Mouse (Mus musculus) neural tube, embryonic 13.5 days (tissue): ENCODE measurements around the gene Cyp2t4. TPM values are rescaled to one million over a fixed set of nuclear protein-coding genes. Genes with fewer than 3 reads are reported as not detected.

ENCODE experiments used
- ATAC-seq: fragments of 200-750 bp; cut with Nextera tagmentation; 2 replicates; pipeline ENCODE4 v1.8.0; 2017; ENCODE audit warnings: low read depth, mild to moderate bottlenecking, moderate TSS enrichment, moderate library complexity
- H3K27ac ChIP-seq: fragments of 300-500 bp; sonication (generic); replicated peaks from 2 replicates; pipeline ENCODE4 v1.5.1; 2015; ENCODE audit warnings: moderate library complexity, mild to moderate bottlenecking, inconsistent platforms
- H3K27me3 ChIP-seq: fragments of 300-500 bp; sonication (generic); 2 replicates; pipeline ENCODE4 v1.6.1; 2015; ENCODE audit warnings: mild to moderate bottlenecking, inconsistent platforms
- H3K36me3 ChIP-seq: fragments of 300-500 bp; sonication (generic); 2 replicates; pipeline ENCODE4 v1.6.1; 2015; ENCODE audit warnings: mild to moderate bottlenecking, inconsistent platforms
- H3K4me1 ChIP-seq: fragments of 300-500 bp; sonication (generic); replicated peaks from 2 replicates; pipeline ENCODE4 v1.6.1; 2015; ENCODE audit warnings: inconsistent platforms
- H3K4me2 ChIP-seq: fragments of 300-500 bp; sonication (generic); 2 replicates; pipeline ENCODE4 v1.6.1; 2015; ENCODE audit warnings: inconsistent platforms, mild to moderate bottlenecking, moderate library complexity
- H3K4me3 ChIP-seq: fragments of 300-500 bp; sonication (generic); 2 replicates; pipeline ENCODE4 v1.5.1; 2015; ENCODE audit warnings: mild to moderate bottlenecking, inconsistent platforms
- H3K9ac ChIP-seq: fragments of 300-500 bp; sonication (generic); 2 replicates; pipeline ENCODE4 v1.6.1; 2015; ENCODE audit warnings: moderate library complexity, mild to moderate bottlenecking, inconsistent platforms
- H3K9me3 ChIP-seq: fragments of 300-500 bp; sonication (generic); 2 replicates; pipeline ENCODE4 v1.6.1; 2016; ENCODE audit warnings: inconsistent platforms
- WGBS: fragments of 180-500 bp; shearing (Covaris S2); methylation state at CpG from one replicate; pipeline ENCODE4 v1.1.7; 2015; 5-methylcytosine and 5-hydroxymethylcytosine counted together
- microRNA counts: library from miRNA; unstranded; fragments of <30 nt; microRNA quantifications from one replicate; lab custom pipeline; 2016
- microRNA-seq: library from miRNA; unstranded; fragments of <30 nt; microRNA quantifications from one replicate; pipeline ENCODE4, GENCODE M21; 2016
- polyA plus RNA-seq: library from polyadenylated mRNA; unstranded; fragments of >200 nt; fragmentation: Nextera tagmentation; extraction: Ambion mirVana; gene quantifications from 2 replicates; pipeline ENCODE4 v1.2.1, GENCODE M21; 2015

Gene Cyp2t4
- polyA plus RNA-seq, 1 experiment from 2014 or later: 0.21 TPM

DNA sequence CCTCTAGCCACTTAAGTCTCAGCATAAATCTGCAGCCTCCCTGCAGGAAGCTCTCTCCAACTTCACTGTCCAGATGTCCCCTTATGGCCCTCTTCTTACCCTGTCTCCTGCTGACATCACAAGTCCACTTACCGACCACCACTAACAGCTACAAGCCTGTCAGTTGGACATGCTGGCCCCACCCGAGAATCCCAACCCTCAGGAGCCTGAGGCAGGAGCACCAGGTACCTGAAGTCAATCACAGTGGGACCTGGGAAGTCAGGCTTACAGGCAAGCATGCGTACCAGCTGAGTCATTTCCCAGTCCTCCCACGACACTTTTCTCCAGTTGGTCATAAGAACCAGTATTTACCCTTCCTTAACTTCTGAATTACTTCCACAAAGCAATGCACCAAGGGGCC, 40.2 kb downstream of the Cyp2t4 start:
- peak overlapping the region; percentile 87; the same call in 1 of the 2 replicates for H3K4me3 ChIP-seq
- H3K27me3 ChIP-seq: no peaks in the 10 kb centered on the region
- peak overlapping the region; percentile 51 for H3K9ac ChIP-seq
- H3K4me2 ChIP-seq: peak overlapping the region; percentile 86
- H3K9me3 ChIP-seq: no peaks in the 10 kb centered on the region
- peaks cover 54% of the 10 kb centered on the region for H3K36me3 ChIP-seq
- WGBS: 88% methylated on average over 4 of the region's 4 CpGs
- H3K4me1 ChIP-seq: peaks cover 24% of the 10 kb centered on the region
- no peak overlapping the region for H3K27ac ChIP-seq
- ATAC-seq: no peak

DNA sequence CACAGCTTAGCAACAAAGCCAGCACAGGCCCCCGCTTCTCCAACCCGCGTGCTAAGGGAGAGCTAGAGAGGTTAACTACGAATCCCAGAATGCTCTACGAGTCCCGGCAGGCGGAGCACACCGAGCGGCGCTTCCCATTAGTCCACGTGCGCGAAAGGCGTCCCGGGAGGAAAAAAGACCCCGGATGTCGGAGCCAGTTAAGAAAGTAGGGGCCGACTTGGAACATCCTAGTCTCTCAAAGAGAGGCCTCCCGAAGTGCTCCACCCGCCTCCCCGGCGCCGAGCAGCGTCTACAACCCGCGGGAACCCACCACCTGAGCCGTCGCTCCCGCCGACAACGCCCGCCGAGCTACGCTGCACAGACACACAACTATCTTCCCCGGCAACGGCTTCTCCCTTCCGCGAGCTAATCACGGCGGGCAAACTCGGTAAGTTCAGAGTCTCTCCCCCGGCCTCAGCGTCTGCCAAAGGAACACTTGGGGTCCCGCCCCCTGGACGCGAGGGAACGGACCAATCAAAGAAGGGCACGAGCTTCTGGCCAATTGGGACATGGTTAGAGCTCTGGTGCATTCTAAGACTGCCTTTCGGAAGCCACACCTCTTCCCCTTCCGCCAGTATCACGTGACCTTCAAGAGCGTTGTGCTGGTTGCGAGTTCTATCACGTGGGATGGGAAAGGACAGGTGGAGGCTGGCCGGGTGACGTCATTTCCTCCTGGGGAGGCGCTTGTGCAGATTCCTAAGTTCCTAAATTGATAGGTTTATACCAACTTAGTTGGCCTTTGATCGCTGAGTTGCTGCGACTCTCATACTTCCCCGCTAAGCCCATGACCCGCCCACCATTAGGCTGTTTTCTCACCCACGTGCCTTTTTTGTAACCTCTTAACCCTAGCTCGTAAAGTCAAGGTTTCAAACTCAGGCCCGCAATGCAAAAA, 42.4 kb downstream of the Cyp2t4 start, which contains the start of the genes BC024978 and Snrpa:
Gene BC024978, plus strand, starts transcription at position 101 of the 931 bp plus-strand sequence.
Gene Snrpa, minus strand, starts transcription at position 591 of the 931 bp plus-strand sequence.
- WGBS: under 1% methylated on average over 64 of the region's 64 CpGs

DNA sequence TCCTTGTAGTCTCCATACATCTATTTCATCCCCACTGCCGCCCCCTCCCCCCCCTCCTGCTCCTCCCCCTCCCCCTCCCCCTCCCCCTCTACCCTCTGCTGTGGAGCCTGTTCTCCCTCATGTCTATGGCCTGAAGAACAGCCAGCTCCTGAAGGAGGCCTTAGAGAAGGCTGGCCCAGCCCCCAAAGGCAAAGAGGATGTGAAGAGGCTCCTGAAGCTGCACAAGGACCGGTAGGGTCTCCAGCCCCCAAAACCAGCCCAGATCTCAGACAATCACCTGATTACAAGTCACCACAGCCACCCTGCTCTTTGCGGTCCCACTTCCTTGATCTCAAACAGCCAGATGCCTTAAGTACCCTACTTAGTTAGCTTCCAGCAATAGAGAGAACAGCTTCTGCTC, 43.6 kb downstream of the Cyp2t4 start:
- H3K27me3 ChIP-seq: no peaks in the 10 kb centered on the region
- 83% methylated on average over 3 of the region's 3 CpGs for WGBS
- no peak overlapping the region for H3K27ac ChIP-seq
- ATAC-seq: no peak
- no peaks in the 10 kb centered on the region for H3K9me3 ChIP-seq
- peaks cover 31% of the 10 kb centered on the region for H3K36me3 ChIP-seq
- H3K4me1 ChIP-seq: peaks cover 24% of the 10 kb centered on the region
- no peak overlapping the region for H3K4me2 ChIP-seq
- H3K4me3 ChIP-seq: no peak overlapping the region
- H3K9ac ChIP-seq: no peak overlapping the region

More for the DNA sequence above, 42.4 kb downstream of the Cyp2t4 start, which contains the start of the genes BC024978 and Snrpa:
- no peaks in the 10 kb centered on the region for H3K27me3 ChIP-seq
- no peaks in the 10 kb centered on the region for H3K9me3 ChIP-seq
- H3K36me3 ChIP-seq: peaks cover 34% of the 10 kb centered on the region
- peaks cover 24% of the 10 kb centered on the region for H3K4me1 ChIP-seq
- H3K9ac ChIP-seq: peak within 1 kb of the TSS; percentile 82
- peak within 1 kb of the TSS; percentile 96 for H3K27ac ChIP-seq
- peak within 1 kb of the TSS; percentile 87 for H3K4me3 ChIP-seq
- peak within 1 kb of the TSS; percentile 86 for H3K4me2 ChIP-seq
- ATAC-seq: peak; percentile 99

DNA sequence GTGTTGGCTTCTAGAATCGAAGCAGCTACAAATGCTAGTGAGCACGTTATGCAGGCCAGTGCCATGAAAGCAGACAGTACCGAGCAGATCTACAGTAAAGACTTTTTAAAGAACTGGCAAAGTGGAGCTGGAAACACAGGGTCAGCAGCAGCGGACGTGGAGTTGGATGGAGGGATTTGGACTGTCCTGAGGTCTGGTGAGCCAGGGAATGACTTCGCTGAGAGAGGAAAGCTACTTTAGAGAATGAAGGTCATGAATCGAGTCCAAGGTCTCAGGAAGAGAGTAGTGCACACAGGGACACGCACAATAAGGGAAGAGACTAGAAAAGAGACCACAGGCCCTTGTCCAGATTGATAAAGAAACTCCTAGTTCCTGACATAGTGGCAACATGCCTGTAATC, 44.1 kb downstream of the Cyp2t4 start:
- Histone ChIP-seq H3K27me3 (no peaks in the 10 kb centered on the region), H3K4me1 (peaks cover 24% of the 10 kb centered on the region), H3K36me3 (peaks cover 31% of the 10 kb centered on the region), H3K27ac (no peak overlapping the region), H3K9me3 (no peaks in the 10 kb centered on the region), H3K9ac (no peak overlapping the region), H3K4me3 (no peak overlapping the region), H3K4me2 (no peak overlapping the region)
- ATAC-seq: no peak
- 95% methylated on average over 8 of the region's 8 CpGs for WGBS

DNA sequence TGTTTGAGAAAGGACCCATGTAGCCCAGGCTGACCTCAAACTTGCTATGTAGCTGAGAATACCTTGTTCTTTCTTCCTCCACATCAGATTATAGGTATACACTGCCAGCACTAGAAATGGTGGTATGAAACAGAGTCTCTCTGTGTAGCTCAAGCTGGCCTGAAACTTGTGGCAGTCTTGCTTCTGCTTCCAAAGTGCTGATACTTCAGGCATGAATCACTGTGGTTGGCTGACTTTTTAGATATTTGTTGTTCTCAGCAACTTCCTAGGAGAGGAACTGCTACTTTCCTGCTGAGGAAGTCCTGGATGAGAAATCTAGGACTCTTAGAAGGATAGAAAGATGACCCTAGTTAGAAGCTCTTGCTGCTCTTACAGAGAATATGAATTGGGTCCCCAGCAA, 44.8 kb downstream of the Cyp2t4 start:
- H3K36me3 ChIP-seq: peaks cover 31% of the 10 kb centered on the region
- H3K27me3 ChIP-seq: no peaks in the 10 kb centered on the region
- no peak overlapping the region for H3K4me2 ChIP-seq
- no peak for ATAC-seq
- no peak overlapping the region for H3K27ac ChIP-seq
- H3K4me3 ChIP-seq: no peak overlapping the region
- no peaks in the 10 kb centered on the region for H3K9me3 ChIP-seq
- peaks cover 19% of the 10 kb centered on the region for H3K4me1 ChIP-seq
- H3K9ac ChIP-seq: no peak overlapping the region

DNA sequence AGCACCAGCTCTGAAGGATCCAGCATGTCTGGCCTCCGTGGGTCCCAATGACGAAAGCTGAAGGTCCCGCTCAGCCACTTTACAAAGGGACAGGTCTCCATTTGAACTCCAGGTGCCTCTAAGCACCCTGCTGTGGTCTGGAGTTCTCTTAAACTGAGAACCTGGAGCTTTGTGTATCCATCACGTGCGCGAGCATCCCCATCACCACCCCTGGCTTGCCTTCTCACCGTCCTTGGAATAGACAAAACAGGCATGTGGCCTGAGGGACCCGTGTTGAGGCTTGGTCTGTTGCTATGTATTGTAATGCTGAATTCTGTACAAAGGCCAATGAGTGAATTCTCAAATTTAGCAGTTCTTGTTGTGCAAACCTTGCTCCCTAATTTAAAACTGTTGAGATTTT, 45.3 kb downstream of the Cyp2t4 start:
- Histone ChIP-seq H3K9me3 (no peaks in the 10 kb centered on the region), H3K4me2 (no peak overlapping the region), H3K27me3 (no peaks in the 10 kb centered on the region), H3K9ac (no peak overlapping the region), H3K4me1 (peaks cover 15% of the 10 kb centered on the region), H3K36me3 (peaks cover 31% of the 10 kb centered on the region), H3K4me3 (no peak overlapping the region), H3K27ac (no peak overlapping the region)
- 88% methylated on average over 8 of the region's 8 CpGs for WGBS
- no peak for ATAC-seq

DNA sequence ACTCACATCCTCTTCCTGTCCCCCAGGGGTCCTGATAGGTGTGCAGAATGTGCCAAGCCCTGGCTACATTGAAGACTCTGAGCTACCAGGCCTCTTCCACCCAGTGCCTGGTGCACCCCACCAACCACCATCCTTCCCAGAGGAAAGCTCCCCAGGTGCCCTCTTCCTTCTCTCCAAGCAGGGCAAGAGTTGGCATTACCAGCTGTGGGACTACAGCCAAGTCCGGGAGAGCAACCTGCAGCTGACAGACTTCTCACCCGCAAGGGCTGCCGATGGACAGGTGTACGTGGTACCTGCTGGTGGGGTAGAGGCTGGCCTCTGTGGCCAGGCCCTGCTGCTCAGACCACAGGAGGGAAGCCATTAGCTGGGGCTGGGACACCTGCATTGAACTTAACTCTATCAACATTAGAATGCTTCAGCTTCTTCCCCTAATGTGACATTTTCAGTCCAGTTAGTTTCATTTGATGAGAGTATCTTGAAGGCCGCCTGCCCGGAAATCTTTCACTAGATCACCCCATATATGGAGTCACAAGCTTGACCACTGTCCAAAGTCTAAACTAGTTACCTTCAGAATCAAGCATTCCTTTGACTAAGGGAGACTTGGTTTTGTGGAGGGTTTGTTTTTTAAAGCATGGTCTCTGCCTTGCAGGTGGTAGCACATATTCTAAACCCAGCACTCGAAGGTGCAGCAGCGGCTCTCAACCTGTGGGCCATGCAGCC, 50.4 kb downstream of the Cyp2t4 start:
- WGBS: 97% methylated on average over 8 of the region's 8 CpGs
- H3K27ac ChIP-seq: no peak overlapping the region
- H3K27me3 ChIP-seq: no peaks in the 10 kb centered on the region
- no peak overlapping the region for H3K4me2 ChIP-seq
- H3K4me1 ChIP-seq: no peaks in the 10 kb centered on the region
- no peak for ATAC-seq
- H3K9me3 ChIP-seq: no peaks in the 10 kb centered on the region
- no peak overlapping the region for H3K9ac ChIP-seq
- no peak overlapping the region for H3K4me3 ChIP-seq
- H3K36me3 ChIP-seq: peaks cover 74% of the 10 kb centered on the region

MicroRNA genes within 50 kb of the gene (microRNA counts, 519-probe panel; counts per million panel counts)
- microRNA mmu-miR-1191 (lab: Ali Mortazavi, UCI): not detected

Small RNA genes lying within 50 kb of the gene (microRNA-seq; reads per million reads assigned to microRNA genes)
- gene Mir1191 (3.0 reads per million, percentile 13 among the genes with 10 or more reads in this experiment), gene Mir3101 (0.44 reads per million)

Other genes starting within 250 kb of the Cyp2t4 start
- not detected in 2 replicates for gene Cyp2a22, start 214.3 kb upstream of the Cyp2t4 start, polyA plus RNA-seq
- gene Cyp2a12, start 124.6 kb upstream of the Cyp2t4 start, polyA plus RNA-seq: not detected in 2 replicates
- not detected in 2 replicates for gene Cyp2f2, start 33.8 kb upstream of the Cyp2t4 start, polyA plus RNA-seq
- 78.8 and 89.1 TPM in 2 replicates for gene Egln2, start 13.1 kb downstream of the Cyp2t4 start, polyA plus RNA-seq
- 114 and 125 TPM in 2 replicates for gene Rab4b, start 25.2 kb downstream of the Cyp2t4 start, polyA plus RNA-seq
- gene Gm21983, start 27.4 kb downstream of the Cyp2t4 start, polyA plus RNA-seq: 0.35 TPM in 1 of 2 replicates, not detected in the other
- 9.7 and 13.9 TPM in 2 replicates for gene Mia, start 27.4 kb downstream of the Cyp2t4 start, polyA plus RNA-seq
- gene BC024978, start 42.1 kb downstream of the Cyp2t4 start, polyA plus RNA-seq: 3.4 and 4.0 TPM in 2 replicates
- 206 and 216 TPM in 2 replicates for gene Snrpa, start 42.6 kb downstream of the Cyp2t4 start, polyA plus RNA-seq
- 5.1 and 7.5 TPM in 2 replicates for gene Itpkc, start 74.9 kb downstream of the Cyp2t4 start, polyA plus RNA-seq
- gene Coq8b, start 79.3 kb downstream of the Cyp2t4 start, polyA plus RNA-seq: 22.2 and 22.6 TPM in 2 replicates
- 52.8 and 55.3 TPM in 2 replicates for gene Numbl, start 104.7 kb downstream of the Cyp2t4 start, polyA plus RNA-seq
- 6.9 and 8.0 TPM in 2 replicates for gene Ltbp4, start 184.0 kb downstream of the Cyp2t4 start, polyA plus RNA-seq
- gene Shkbp1, start 202.3 kb downstream of the Cyp2t4 start, polyA plus RNA-seq: 50.6 and 59.6 TPM in 2 replicates
- gene Gm20479, start 203.7 kb downstream of the Cyp2t4 start, polyA plus RNA-seq: not detected in 2 replicates